Mouse (Mus musculus) retina, embryonic 14.5 days (tissue): ENCODE measurements at regions not wholly inside any gene's neighbourhood (a gene's known extent, or its start where the extent isn't known, plus 50 kb on each side); places are given as distances from the start of the nearest gene placed in this dataset.

ENCODE experiments used
- DNase-seq: peaks from one replicate; pipeline ENCODE4 v3.0.0-alpha.2; 2015; ENCODE audit warnings: low spot score

DNA sequence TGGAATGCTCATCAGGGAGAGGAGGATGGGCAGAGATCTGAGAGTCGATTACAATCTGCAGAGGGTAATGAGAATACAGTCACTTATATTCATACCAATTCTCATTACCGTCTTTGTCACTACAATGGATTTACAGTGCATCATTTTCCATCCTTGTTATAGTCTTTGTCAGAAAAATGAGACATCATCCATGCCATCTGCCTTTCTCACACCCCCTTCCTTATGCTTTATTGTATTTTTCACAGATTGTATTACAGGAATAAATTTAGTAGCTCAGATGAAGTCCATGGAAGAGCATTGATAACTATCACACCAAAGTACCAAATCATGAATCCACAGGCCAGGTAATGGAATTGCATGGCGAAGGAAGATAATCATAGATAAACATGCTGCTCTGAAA is 779.5 kb downstream of the Cenpc1 start:
- DNase-seq: no peak

DNA sequence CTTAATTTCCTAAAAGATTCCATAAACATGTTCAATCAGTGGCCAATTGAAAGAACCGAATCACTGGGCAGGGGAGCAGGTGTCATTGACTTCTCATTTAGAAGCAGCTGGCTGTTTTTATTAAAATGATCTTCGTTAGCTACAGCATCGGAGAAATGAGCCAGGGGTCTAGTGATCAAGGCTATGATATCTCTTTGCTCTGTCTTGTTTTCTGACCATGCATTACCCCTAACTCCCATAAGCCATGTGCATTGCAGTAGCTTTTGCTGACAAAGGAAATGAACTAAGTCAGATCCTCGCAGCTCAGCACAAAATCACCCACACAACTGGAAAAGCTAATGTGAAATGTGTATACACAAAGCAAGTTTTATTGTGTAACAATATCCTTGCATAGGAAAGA is 816.9 kb downstream of the Cenpc1 start:
- no peak for DNase-seq

DNA sequence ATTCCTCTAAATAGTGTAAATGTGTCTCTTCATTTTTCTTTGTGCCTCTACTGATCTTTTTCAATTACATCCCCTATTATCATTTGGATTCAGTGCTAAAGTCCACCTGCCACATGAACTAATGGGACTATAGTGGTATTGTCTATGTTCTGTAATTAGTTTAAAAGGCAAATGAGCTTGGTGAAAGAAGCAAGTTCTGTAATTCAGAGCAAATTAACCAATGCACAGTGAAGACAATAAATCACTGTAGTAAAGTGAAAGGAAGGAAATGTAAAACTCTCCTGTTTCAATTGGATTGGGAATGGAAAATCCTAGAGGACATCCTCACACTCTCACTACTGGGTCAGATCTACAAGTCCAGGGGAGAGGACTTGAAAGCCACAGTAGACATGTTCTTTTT is 823.2 kb upstream of the Epha5 start:
- no peak for DNase-seq

DNA sequence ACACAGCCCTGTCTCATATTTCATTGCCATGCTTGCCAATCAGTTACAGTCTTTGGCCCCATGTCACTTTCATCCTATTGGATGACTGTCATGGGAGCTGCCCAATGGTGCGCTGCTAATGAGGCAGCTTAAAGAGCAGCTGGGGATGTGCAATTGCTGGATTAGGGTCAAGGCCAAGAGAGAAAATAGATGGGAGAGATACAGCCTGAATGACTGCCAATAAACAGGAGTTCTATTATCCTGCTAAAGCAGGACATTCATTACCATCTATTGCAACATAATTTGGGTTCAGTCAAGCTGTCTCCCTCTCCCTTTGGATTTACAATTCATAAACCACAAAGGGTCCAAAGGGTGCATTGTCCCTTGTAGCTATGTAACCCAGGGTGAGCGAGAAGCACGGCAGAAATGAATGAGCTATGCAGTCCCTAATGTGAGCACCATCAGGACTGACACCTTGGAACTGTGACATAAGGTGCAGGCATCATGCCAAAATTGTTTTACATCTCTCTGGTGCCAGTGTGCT is 822.4 kb upstream of the Epha5 start:
- peak; percentile 39 for DNase-seq
